Mouse (Mus musculus): ENCODE measurements at regions not wholly inside any gene's neighbourhood (a gene's known extent, or its start where the extent isn't known, plus 50 kb on each side); places are given as distances from the start of the nearest gene placed in this dataset.

GRCm38 (mm10) chr11:27280791-27281190 is 687.0 kb upstream of the Vrk2 start:
- intact Hi-C loops (cut with DNase I), result no loop called here

GRCm38 (mm10) chr11:27264253-27264652 is 670.5 kb upstream of the Vrk2 start:
- intact Hi-C loops (cut with DNase I), result no loop called here

DNA sequence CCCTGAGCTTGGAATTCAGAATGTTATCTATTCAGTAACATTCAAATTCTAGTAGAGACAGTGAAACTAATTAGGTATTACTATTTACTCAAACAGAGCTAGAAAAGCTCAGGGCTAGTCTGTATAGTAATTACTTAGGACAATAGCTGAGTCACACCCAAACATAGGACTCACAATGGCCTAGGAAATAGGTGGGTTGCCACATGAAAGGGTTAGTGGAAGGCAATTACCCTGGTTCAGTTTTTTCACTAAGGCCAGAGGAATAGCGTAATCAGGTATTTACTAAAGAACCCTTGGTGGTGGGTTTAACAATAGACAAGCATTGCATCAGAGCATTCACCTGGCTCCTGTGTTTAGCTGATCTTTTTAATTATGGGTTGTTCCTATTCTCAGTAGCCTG is 664.7 kb upstream of the Vrk2 start:
- intact Hi-C loops (cut with DNase I), result no loop called here

DNA sequence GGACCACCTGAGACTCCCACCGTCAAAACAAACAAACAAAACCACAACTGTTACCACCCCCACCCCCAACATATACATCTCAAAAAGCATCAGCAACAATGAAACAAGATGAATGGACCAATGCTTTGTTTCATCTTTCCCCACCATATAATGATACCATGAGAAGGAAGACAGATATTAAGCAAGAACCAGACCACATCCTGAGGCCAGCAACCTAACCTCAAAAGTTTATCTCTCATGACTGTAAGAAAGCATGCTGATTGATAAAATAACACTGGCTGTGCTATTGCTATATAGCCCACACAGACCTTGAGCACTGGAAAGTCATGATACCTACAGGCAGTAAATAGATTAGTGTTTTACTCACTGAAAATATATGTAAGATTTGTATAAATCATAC is 642.1 kb upstream of the Vrk2 start:
- intact Hi-C loops (cut with DNase I), result no loop called here

GRCm38 (mm10) chr11:27226454-27226853 is 632.7 kb upstream of the Vrk2 start:
- intact Hi-C loops (cut with DNase I), result loop anchor here (10.0 kb wide), 1 partner anchor 1358 kb away; the partner anchor contains the start of gene Ccdc85a

DNA sequence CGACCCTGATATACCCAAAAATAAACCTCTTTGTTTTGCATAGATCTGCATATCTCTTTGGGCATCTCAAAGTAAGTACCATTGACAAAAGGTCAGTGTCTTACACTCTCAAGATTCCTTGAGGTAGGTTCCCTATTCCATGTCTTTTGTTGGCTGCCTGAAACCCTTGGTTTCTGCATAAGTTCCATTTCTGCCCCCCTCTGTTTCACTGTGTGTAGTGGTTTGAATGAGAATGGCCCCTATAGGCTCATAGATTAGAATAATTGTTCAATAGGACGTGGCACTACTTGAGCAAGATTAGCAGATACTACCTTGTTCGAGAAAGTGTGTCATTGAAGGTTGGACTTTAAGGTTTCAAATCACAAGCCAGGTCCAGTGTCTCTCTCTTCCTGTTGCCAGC is 628.6 kb upstream of the Vrk2 start:
- intact Hi-C loops (cut with DNase I), result loop anchor here (10.0 kb wide), 1 partner anchor 1362 kb away; the partner anchor contains the start of gene Ccdc85a

GRCm38 (mm10) chr11:27221956-27222355 is 628.2 kb upstream of the Vrk2 start:
- intact Hi-C loops (cut with DNase I), result loop anchor here (10.0 kb wide), 1 partner anchor 1363 kb away; the partner anchor contains the start of gene Ccdc85a

DNA sequence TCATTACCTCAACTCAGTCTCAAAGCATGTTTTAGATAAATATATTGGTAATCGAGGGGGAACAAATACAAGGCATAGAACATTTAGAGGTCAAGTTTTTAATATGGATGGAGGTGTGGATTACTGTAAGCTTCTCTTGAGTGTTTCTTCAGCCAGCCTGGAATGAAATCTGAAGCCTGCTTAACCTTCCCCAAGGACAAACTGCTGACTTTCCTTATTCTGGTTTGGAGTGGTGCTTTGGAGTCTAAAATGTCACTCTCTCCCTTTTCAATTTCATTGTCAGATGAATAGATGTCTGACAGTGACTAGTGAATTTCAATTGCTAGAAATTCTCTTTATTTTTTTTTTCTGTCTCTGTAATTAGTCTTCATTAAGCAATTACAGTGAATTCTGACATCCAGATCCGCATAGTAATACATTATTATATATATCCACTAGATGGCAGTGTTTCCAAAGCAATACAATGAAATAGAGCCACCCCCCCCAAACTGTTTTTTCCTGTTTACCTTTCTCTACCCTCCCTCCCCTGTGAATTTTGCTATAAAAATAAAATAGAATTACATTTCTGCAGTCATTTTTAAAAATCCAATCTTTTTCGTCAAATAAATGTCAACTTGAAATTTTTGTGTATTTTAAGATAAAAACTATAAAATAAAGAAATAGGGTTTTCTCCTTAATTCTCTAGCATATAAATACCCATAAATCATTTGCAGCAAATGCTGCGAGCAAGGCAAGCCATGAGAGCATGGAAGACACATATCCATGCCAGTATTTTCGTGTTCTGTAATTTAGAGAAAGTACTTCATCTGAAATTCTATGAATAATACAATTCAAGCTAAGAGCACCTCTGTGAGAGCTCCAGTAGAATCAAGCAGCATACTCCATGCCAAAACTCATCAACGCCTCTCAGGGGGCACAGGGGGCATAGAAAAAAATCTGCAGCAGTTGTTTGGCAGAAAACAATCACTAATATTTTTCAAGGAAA is 626.2 kb upstream of the Vrk2 start:
- intact Hi-C loops (cut with DNase I), result loop anchor here (10.0 kb wide), 1 partner anchor 1365 kb away; the partner anchor contains the start of gene Ccdc85a

DNA sequence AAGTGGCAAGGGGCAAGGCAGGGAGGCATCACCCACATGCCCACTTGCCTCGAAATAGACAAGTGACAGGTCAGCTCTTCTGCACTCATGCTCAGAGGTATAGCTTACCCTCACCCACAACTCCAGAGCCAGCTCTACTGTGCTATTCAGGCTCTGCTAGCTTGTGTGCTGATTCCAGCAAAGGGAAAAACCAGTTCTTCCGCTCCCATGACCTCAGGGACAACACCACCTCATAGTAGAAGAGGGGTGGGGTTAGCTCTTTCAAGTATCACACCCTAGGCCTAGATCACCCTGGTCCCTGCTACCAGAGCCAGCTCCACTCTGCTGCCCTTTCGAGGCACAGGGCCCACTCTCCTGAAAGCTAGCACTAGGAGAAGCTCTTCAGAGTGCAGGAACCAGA is 622.0 kb upstream of the Vrk2 start:
- intact Hi-C loops (cut with DNase I), result no loop called here

DNA sequence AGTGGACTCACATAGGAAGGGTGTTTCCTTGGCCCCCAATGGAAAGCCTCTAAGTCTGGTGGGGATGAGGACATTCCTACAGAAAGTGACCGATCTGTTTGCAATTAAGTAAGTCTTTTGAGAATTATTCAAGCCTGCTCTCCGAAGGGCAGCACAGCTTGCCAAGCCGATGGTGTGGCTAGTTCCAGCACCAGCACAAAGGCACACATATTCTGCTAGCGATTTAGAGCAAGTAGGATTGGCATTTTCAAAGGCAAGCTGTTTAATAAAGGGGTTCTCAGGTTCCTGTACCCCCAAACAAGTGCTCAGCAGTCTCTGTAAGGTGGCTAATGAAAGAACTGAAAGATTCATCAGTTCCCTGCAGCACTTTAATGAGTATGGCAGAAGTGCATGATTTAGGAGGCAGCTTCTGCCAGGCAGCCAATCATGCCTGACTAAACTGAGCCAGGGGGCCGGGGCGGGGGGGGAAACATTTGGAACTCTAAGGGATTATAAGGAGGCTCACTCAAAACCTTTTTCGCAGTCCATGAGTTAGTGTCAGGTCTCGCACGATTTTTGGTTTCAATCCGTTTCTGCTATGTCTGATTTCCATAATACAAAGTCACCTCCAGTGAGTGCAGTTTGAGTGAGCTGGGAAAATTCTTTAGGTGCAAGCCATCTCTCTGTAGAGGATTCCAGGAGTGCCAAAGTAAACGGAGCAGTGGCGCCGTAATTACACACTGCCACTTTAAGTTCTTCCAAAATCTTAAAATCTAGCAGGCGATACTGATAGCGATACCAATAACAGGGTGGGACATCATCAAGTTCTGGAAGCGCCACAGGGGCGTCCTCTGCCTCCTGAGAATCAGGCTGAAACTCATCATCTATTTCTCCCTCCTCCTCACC is 609.8 kb upstream of the Vrk2 start:
- intact Hi-C loops (cut with DNase I), result no loop called here

DNA sequence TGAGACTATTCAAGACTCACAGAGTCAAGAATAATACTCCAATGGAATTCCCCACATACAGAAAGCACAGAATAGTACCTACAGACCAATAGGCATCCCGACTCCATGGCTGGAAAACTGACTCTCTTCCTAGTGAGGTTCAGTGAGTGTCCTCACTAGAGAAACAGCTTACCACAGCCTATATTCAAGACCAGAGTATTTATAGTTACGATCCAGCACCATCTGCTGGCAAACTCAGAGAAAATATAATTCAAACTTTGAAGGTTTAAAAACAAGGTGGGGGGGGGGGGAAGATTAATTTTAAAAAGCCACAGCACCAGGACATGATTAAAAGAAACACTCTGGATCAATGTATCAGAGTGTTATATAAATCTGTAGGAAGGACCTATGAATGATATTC is 590.2 kb upstream of the Vrk2 start:
- intact Hi-C loops (cut with DNase I), result no loop called here

DNA sequence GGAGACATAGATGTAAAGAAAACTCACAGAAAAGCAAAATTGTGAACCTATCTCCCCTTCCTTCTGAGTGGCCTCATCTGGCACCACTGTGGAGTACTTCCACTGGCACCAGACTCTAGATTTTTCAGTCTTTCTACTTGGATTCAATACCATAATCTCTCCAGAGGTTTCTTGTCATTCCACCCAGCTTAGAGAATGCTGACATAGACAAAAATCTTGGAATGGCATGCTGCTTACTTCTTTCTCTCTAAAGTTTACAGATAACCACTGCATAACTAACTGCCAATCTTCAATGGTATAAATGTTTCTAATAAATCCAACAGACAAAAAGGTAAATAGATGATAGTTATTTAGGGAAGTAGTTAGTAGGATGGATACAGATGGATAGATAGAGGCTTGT is 589.6 kb upstream of the Vrk2 start:
- intact Hi-C loops (cut with DNase I), result no loop called here

DNA sequence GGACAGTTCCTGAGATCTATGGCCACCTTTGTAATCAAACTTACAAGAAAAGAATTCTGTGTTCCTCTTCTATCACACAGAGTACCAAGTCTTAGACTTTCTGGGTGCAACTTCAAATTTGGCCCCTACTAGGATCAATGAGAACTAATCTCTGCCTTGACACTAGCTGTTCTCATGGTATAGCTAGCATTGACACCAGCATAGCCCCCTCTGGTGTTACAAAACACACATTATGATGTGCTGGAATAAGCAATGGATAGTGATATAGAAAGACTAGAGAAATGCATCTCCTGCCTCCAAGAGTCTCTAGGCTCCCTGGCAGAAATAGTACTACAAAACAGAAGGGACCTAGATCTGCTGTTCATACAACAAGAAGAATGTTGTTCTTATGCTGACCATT is 566.6 kb upstream of the Vrk2 start:
- intact Hi-C loops (cut with DNase I), result no loop called here

All from adrenal gland (tissue).